ENCODE assay signal across 9 mouse cellular contexts in the genomic region with DNA sequence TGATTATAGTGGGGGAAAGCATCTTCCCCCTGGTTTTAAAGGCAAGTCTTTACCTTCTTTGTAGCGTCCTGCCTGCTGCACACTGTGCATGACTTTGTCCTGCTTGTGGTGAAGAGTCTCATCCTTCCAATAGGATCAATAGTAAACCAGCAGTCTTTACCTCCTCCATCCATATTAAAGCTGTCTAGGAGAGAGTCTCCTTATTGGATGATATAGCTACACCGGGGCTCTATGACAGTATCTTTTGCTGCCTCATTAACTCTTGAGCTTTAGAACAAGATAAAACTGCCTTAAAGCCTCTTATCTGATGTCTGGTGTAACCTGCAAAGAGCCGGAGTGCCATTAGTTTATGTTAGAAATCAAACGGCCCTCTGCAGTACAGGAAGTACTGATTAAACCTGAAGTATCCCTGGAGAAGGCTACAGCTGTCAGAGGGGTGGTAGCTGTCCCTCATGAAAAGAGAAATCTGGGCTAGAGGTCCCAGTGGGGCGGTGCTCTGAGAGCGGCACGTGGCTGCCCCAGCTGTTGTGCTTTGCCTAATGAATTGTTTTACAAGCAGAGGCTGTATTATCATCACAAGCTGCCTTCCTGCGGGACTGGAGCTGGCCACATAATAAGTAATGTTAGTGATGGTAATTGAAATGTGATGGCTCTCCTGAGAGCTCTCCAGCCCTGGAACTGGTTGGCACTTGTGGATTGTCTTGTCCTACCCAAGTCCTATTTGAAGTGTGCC. TPM values are rescaled to one million over a fixed set of nuclear protein-coding genes. Genes with fewer than 3 reads are reported as not detected.
DNase-seq lines count a peak whose midpoint lies in the region; ATAC-seq and TF ChIP-seq lines count a peak whose summit lies in the region.
"Had no signal": no experiment of that assay in that cellular context is flagged by ENCODE, and none has a peak within 500 bp of the region (broad histone marks: within the 10 kb centered on the region; RNA-seq: fewer than 3 reads in every experiment).

No protein-coding gene starts in this region.

- H3K4me2 ChIP-seq in liver, embryonic 12.5 days, result no peak overlapping the region
- H3K4me2 ChIP-seq in liver, embryonic 11.5 days, result no peak overlapping the region

- H3K4me3 ChIP-seq in G1E (ENCODE audit: low read depth, low read length), result no peak overlapping the region
- H3K4me3 ChIP-seq in limb, embryonic 10.5 days, result no peak overlapping the region
- no peak overlapping the region for H3K4me3 ChIP-seq in liver, embryonic 12.5 days
- H3K4me3 ChIP-seq in liver, embryonic 11.5 days (ENCODE audit: low read depth, low read length), result no peak overlapping the region
- H3K4me3 ChIP-seq: megakaryocyte, embryonic 14.5 days had no signal

- WGBS in limb, embryonic 10.5 days, result 23% methylated on average over 8 of the region's 8 CpGs
- 53% methylated on average over 8 of the region's 8 CpGs for WGBS in liver, embryonic 12.5 days (ENCODE audit: insufficient replicate concordance)
- WGBS in liver, embryonic 11.5 days, result 46% methylated on average over 8 of the region's 8 CpGs

- no peak overlapping the region for H3K27ac ChIP-seq in limb, embryonic 10.5 days
- no peak overlapping the region for H3K27ac ChIP-seq in liver, embryonic 12.5 days
- H3K27ac ChIP-seq in liver, embryonic 11.5 days (ENCODE audit: low read depth, low read length), result no peak overlapping the region

- intact Hi-C loops in heart, postnatal 36 days (cut with DNase I), result no loop called here

- peaks cover 58% of the 10 kb centered on the region for H3K36me3 ChIP-seq in G1E (replicated peaks)
- H3K36me3 ChIP-seq in limb, embryonic 10.5 days, result peaks cover 5% of the 10 kb centered on the region; the same call in 1 of the 2 replicates
- H3K36me3 ChIP-seq in liver, embryonic 12.5 days, result no peaks in the 10 kb centered on the region; the same call in 1 of the 2 replicates
- no peaks in the 10 kb centered on the region for H3K36me3 ChIP-seq in liver, embryonic 11.5 days (ENCODE audit: control insufficient read depth, insufficient read depth, low read length)

- H3K27me3 ChIP-seq in G1E (ENCODE audit: insufficient read depth, low read length), result no peaks in the 10 kb centered on the region
- peaks cover 12% of the 10 kb centered on the region for H3K27me3 ChIP-seq in limb, embryonic 10.5 days (ENCODE audit: low read depth, poor library complexity, severe bottlenecking)
- H3K27me3 ChIP-seq in liver, embryonic 12.5 days (replicated peaks), result no peaks in the 10 kb centered on the region
- no peaks in the 10 kb centered on the region for H3K27me3 ChIP-seq in liver, embryonic 11.5 days (replicated peaks; ENCODE audit: control insufficient read depth, insufficient read depth, low read length)
- H3K27me3 ChIP-seq: megakaryocyte, embryonic 14.5 days had no signal

- DNase-seq in G1E (ENCODE audit: low spot score), result no peak
- peak; percentile 66 for DNase-seq in embryo, embryonic 10.5 days (ENCODE audit: low spot score)
- DNase-seq in heart, postnatal 36 days, result peak; percentile 5 to 15
- DNase-seq in limb, embryonic 10.5 days (ENCODE audit: low spot score), result peak; percentile 40
- DNase-seq in retina, embryonic 14.5 days (ENCODE audit: low spot score), result peak; percentile 86
- DNase-seq in cerebellum, adult 11-12 months, result no peak
- no peak for DNase-seq in liver, embryonic 11.5 days (ENCODE audit: low spot score)

- peak; percentile 80 for ATAC-seq in G1E (ENCODE audit: extremely low read depth, insufficient number of reproducible peaks, low FRiP score, poor library complexity, severe bottlenecking)
- no peak for ATAC-seq in liver, embryonic 12.5 days
- no peak for ATAC-seq in liver, embryonic 11.5 days (replicated peaks; ENCODE audit: low FRiP score)

- no peaks in the 10 kb centered on the region for H3K9me3 ChIP-seq in G1E (replicated peaks)
- no peaks in the 10 kb centered on the region for H3K9me3 ChIP-seq in limb, embryonic 10.5 days (replicated peaks)
- no peaks in the 10 kb centered on the region for H3K9me3 ChIP-seq in liver, embryonic 12.5 days (replicated peaks)
- H3K9me3 ChIP-seq in liver, embryonic 11.5 days (ENCODE audit: control insufficient read depth, low read length), result no peaks in the 10 kb centered on the region
- H3K9me3 ChIP-seq: megakaryocyte, embryonic 14.5 days had no signal

- TF ChIP-seq CTCF in G1E (IDR thresholded peaks at IDR 0.05; ENCODE audit: low read depth, low read length), result no peak

- H3K9ac ChIP-seq in liver, embryonic 12.5 days, result no peak overlapping the region
- H3K9ac ChIP-seq in liver, embryonic 11.5 days (ENCODE audit: low read depth, low read length), result no peak overlapping the region

- H3K4me1 ChIP-seq in G1E (ENCODE audit: insufficient read depth, low read depth, low read length), result peaks cover 21% of the 10 kb centered on the region
- H3K4me1 ChIP-seq in limb, embryonic 10.5 days, result peaks cover 26% of the 10 kb centered on the region
- H3K4me1 ChIP-seq in liver, embryonic 12.5 days, result peaks cover 6% of the 10 kb centered on the region; the same call in 1 of the 2 replicates
- peaks cover 4% of the 10 kb centered on the region; the same call in 1 of the 2 replicates for H3K4me1 ChIP-seq in liver, embryonic 11.5 days (replicated peaks; ENCODE audit: control insufficient read depth, insufficient read depth, low read length)
- H3K4me1 ChIP-seq: megakaryocyte, embryonic 14.5 days had no signal

RNA-seq across cellular contexts. Expression of a gene that starts 36.3 kb away (rescaled TPM):
- 21.6 and 25.2 TPM in 2 replicates for total RNA-seq in G1E (2014; fragmentation: Nextera tagmentation)
- 30.9 and 38.5 TPM in 2 replicates for total RNA-seq in G1E (2017)
- polyA plus RNA-seq in G1E (2012), result 0.67 and 1.0 TPM in 2 replicates
- 10 to 100 TPM; 12.4 to 14.9 TPM for total RNA-seq in heart, postnatal 36 days (2021)
- 25.8 and 29.2 TPM in 2 replicates for polyA plus RNA-seq in limb, embryonic 10.5 days (2016; fragmentation: Nextera tagmentation; extraction: Ambion mirVana)
- polyA plus RNA-seq in liver, embryonic 12.5 days (2016; fragmentation: Nextera tagmentation; extraction: Ambion mirVana), result 15.3 and 15.5 TPM in 2 replicates
- 20.2 and 21.7 TPM in 2 replicates for polyA plus RNA-seq in liver, embryonic 11.5 days (2014; fragmentation: Nextera tagmentation; extraction: Ambion mirVana)

RNA-seq across cellular contexts. Expression of a gene that starts 36.7 kb away (rescaled TPM):
- total RNA-seq in G1E (2014; fragmentation: Nextera tagmentation), result 39.6 and 41.2 TPM in 2 replicates
- total RNA-seq in G1E (2017), result 14.7 and 16.1 TPM in 2 replicates
- 3.5 and 4.6 TPM in 2 replicates for polyA plus RNA-seq in G1E (2012)
- 100 to 1,000 TPM; 208 to 210 TPM for total RNA-seq in heart, postnatal 36 days (2021)
- polyA plus RNA-seq in limb, embryonic 10.5 days (2016; fragmentation: Nextera tagmentation; extraction: Ambion mirVana), result 13.2 and 20.6 TPM in 2 replicates
- polyA plus RNA-seq in liver, embryonic 12.5 days (2016; fragmentation: Nextera tagmentation; extraction: Ambion mirVana), result 17.4 and 17.9 TPM in 2 replicates
- 21.5 and 25.7 TPM in 2 replicates for polyA plus RNA-seq in liver, embryonic 11.5 days (2014; fragmentation: Nextera tagmentation; extraction: Ambion mirVana)

Comparison
In these comparisons a context has a peak if more than half of its experiments do, and no peak if none do; other contexts are left out.
1. DNase-seq: peak in embryo, embryonic 10.5 days (single experiment), heart, postnatal 36 days (2 of 2), limb, embryonic 10.5 days (single experiment) and retina, embryonic 14.5 days (single experiment); none in G1E (single experiment), cerebellum, adult 11-12 months (single experiment) and liver, embryonic 11.5 days (single experiment).